Mouse (Mus musculus): ENCODE measurements at regions not wholly inside any gene's neighbourhood (a gene's known extent, or its start where the extent isn't known, plus 50 kb on each side); places are given as distances from the start of the nearest gene placed in this dataset.

- TF ChIP-seq MAFK (IDR thresholded peaks at IDR 0.05; ENCODE audit: insufficient read depth, low read depth, low read length) (no peak), HCFC1 (IDR thresholded peaks at IDR 0.05; ENCODE audit: borderline replicate concordance, insufficient read depth, low read length) (no peak), CHD2 (IDR thresholded peaks at IDR 0.05; ENCODE audit: low read depth, low read length) (no peak)
Measured at GRCm38 (mm10) chr14:24919056-24919455, 432.1 kb downstream of the Rps24 start.
